In the genomic region with DNA sequence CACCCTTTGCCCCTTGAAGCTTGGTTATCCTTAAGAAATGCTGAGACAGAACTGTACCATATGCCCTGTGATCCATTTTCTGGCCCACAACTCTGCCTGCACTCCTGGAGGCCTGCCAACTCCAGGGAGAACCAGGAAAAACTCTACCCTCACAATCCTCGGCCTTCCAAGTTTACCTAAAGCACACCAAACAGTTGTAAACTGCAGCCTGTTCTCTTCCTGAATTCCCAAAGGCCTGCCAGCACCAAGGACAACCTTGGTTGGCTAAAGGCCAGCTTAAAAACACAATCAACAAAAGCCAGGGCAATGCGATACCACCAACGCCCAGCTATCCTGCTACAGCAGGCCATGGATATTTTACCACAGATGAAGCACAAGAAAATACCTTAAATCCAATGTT, we compare ENCODE assay signal across 23 mouse cellular contexts.
DNase-seq lines count a peak whose midpoint lies in the region; ATAC-seq lines count a peak whose summit lies in the region.
"Had no signal": no experiment of that assay in that cellular context is flagged by ENCODE, and none has a peak within 500 bp of the region (broad histone marks: within the 10 kb centered on the region; RNA-seq: fewer than 3 reads in every experiment).

No protein-coding gene starts in this region.

- H3K27ac ChIP-seq in kidney, embryonic 15.5 days: no peak overlapping the region
- H3K27ac ChIP-seq in liver, embryonic 12.5 days: no peak overlapping the region
- H3K27ac ChIP-seq: forebrain, embryonic 15.5 days; heart, embryonic 10.5 days; hindbrain, embryonic 14.5 days; kidney, postnatal 0 days; left cerebral cortex, adult 2 months; limb, embryonic 15.5 days; liver, embryonic 15.5 days; midbrain, embryonic 13.5 days; stomach, postnatal 0 days had no signal

- H3K4me3 ChIP-seq in kidney, embryonic 15.5 days (replicated peaks): no peak overlapping the region
- no peak overlapping the region for H3K4me3 ChIP-seq in liver, embryonic 12.5 days
- H3K4me3 ChIP-seq: forebrain, embryonic 15.5 days; heart, embryonic 10.5 days; left cerebral cortex, adult 2 months; limb, embryonic 15.5 days; liver, embryonic 15.5 days; megakaryocyte, embryonic 14.5 days; midbrain, embryonic 13.5 days had no signal

- ATAC-seq in kidney, embryonic 15.5 days (replicated peaks; ENCODE audit: low FRiP score): no peak
- no peak for ATAC-seq in liver, embryonic 12.5 days
- ATAC-seq: forebrain, embryonic 15.5 days; inflammation-experienced regulatory T-cells, adult 6 months; midbrain, embryonic 13.5 days had no signal

- H3K9ac ChIP-seq in kidney, embryonic 15.5 days: no peak overlapping the region
- H3K9ac ChIP-seq in liver, embryonic 12.5 days: no peak overlapping the region
- H3K9ac ChIP-seq: forebrain, embryonic 15.5 days; hindbrain, embryonic 14.5 days; limb, embryonic 15.5 days; liver, embryonic 15.5 days; midbrain, embryonic 13.5 days had no signal

- H3K9me3 ChIP-seq in kidney, embryonic 15.5 days (replicated peaks): no peaks in the 10 kb centered on the region
- H3K9me3 ChIP-seq in liver, embryonic 12.5 days (replicated peaks): no peaks in the 10 kb centered on the region
- H3K9me3 ChIP-seq: forebrain, embryonic 15.5 days; heart, embryonic 10.5 days; limb, embryonic 15.5 days; liver, embryonic 15.5 days; midbrain, embryonic 13.5 days had no signal

- no peaks in the 10 kb centered on the region for H3K4me1 ChIP-seq in kidney, embryonic 15.5 days
- no peaks in the 10 kb centered on the region for H3K4me1 ChIP-seq in liver, embryonic 12.5 days
- H3K4me1 ChIP-seq: forebrain, embryonic 15.5 days; heart, embryonic 10.5 days; limb, embryonic 15.5 days; liver, embryonic 15.5 days; megakaryocyte, embryonic 14.5 days; midbrain, embryonic 13.5 days had no signal

- no peak overlapping the region for H3K4me2 ChIP-seq in kidney, embryonic 15.5 days
- no peak overlapping the region for H3K4me2 ChIP-seq in liver, embryonic 12.5 days
- H3K4me2 ChIP-seq: forebrain, embryonic 15.5 days; hindbrain, embryonic 14.5 days; limb, embryonic 15.5 days; liver, embryonic 15.5 days; midbrain, embryonic 13.5 days had no signal

- DNase-seq in cerebellum, adult 18-20 months: peak; percentile 16 to 48
- no peak for DNase-seq in cerebellum, adult 11 months
- DNase-seq in kidney, postnatal 10 days: peak; percentile 11
- peak; percentile 3 for DNase-seq in lung, postnatal 14 days
- no peak for DNase-seq in lung, postnatal 10 days
- DNase-seq: adrenal gland, postnatal 10 days; heart, postnatal 4 days; layer of hippocampus, adult 9-11 months; thymus, adult 2 months; thymus, postnatal 4 days had no signal

- 51% methylated on average over 3 of the region's 3 CpGs for WGBS in kidney, embryonic 15.5 days
- 63% methylated on average over 3 of the region's 3 CpGs for WGBS in liver, embryonic 12.5 days (ENCODE audit: insufficient replicate concordance)

- no peaks in the 10 kb centered on the region for H3K27me3 ChIP-seq in kidney, embryonic 15.5 days
- no peaks in the 10 kb centered on the region for H3K27me3 ChIP-seq in liver, embryonic 12.5 days (replicated peaks)
- H3K27me3 ChIP-seq: forebrain, embryonic 15.5 days; limb, embryonic 15.5 days; liver, embryonic 15.5 days; megakaryocyte, embryonic 14.5 days; midbrain, embryonic 13.5 days had no signal

- H3K36me3 ChIP-seq in kidney, embryonic 15.5 days: no peaks in the 10 kb centered on the region
- no peaks in the 10 kb centered on the region for H3K36me3 ChIP-seq in liver, embryonic 12.5 days
- H3K36me3 ChIP-seq: forebrain, embryonic 15.5 days; heart, embryonic 10.5 days; limb, embryonic 15.5 days; liver, embryonic 15.5 days; midbrain, embryonic 13.5 days had no signal

Comparison
In these comparisons a context has a peak if more than half of its experiments do, and no peak if none do; other contexts are left out.
1. DNase-seq: peak in cerebellum, adult 18-20 months (2 of 2), kidney, postnatal 10 days (single experiment) and lung, postnatal 14 days (single experiment); none in cerebellum, adult 11 months (single experiment) and lung, postnatal 10 days (single experiment).